Mouse (Mus musculus) gastrocnemius, postnatal 25 days (tissue): ENCODE measurements around the gene Tomm7. TPM values are rescaled to one million over a fixed set of nuclear protein-coding genes. Genes with fewer than 3 reads are reported as not detected.
A peak's percentile ranks its signal among the peaks of the same experiment; 100 is the strongest.
"Not testable (repeated sequence)": the region's sequence is repeated elsewhere in the genome, so short reads cannot be mapped to it uniquely, and the experiment has no call there.

Source experiments
- DNase-seq: peaks from one replicate; pipeline ENCODE4 v3.0.0; 2022
- total RNA-seq, 2 experiments: library from RNA; stranded (reverse); gene quantifications; 1 replicate in 1 of 2; 2 replicates in 1 of 2; pipeline ENCODE4 v1.2.3; 2021

The Tomm7 gene
- total RNA-seq, 2 experiments from 2014 or later, result 54.4 to 58.1 TPM

- not testable (repeated sequence) for DNase-seq
These were observed 9.0 kb upstream of the Tomm7 start for GRCm38 (mm10) chr5:23852916-23853315.

GRCm38 (mm10) chr5:23851160-23851555 lies 7.2 kb upstream of the Tomm7 start:
- DNase-seq, result not testable (repeated sequence)

- peak; percentile 89 for DNase-seq
These were observed 6.6 kb upstream of the Tomm7 start for GRCm38 (mm10) chr5:23850345-23851159.

- no peak for DNase-seq
These were observed 1.2 kb upstream of the Tomm7 start for GRCm38 (mm10) chr5:23845141-23845540.

- no peak for DNase-seq
These were observed 525 bp upstream of the Tomm7 start for GRCm38 (mm10) chr5:23844531-23844841.

- DNase-seq, result no peak
These were observed 5.8 kb downstream of the Tomm7 start for GRCm38 (mm10) chr5:23838158-23838557.

- not testable (repeated sequence) for DNase-seq
These were observed 8.3 kb downstream of the Tomm7 start for GRCm38 (mm10) chr5:23835691-23836090.

GRCm38 (mm10) chr5:23830897-23831752 lies 12.8 kb downstream of the Tomm7 start:
- DNase-seq, result no peak

GRCm38 (mm10) chr5:23826321-23827004 lies 17.5 kb downstream of the Tomm7 start:
- peak; percentile 51 for DNase-seq

- no peak for DNase-seq
These were observed 19.7 kb downstream of the Tomm7 start for GRCm38 (mm10) chr5:23824171-23824733.

- DNase-seq, result no peak
These were observed 21.7 kb downstream of the Tomm7 start for GRCm38 (mm10) chr5:23822306-23822705.

GRCm38 (mm10) chr5:23816681-23817080 lies 27.3 kb downstream of the Tomm7 start:
- DNase-seq, result peak; percentile 16

GRCm38 (mm10) chr5:23814841-23815240 lies 29.1 kb downstream of the Tomm7 start:
- DNase-seq, result no peak

GRCm38 (mm10) chr5:23792726-23793125 lies 51.2 kb downstream of the Tomm7 start:
- DNase-seq, result no peak

- no peak for DNase-seq
These were observed 54.8 kb downstream of the Tomm7 start for GRCm38 (mm10) chr5:23789078-23789612.

Other genes starting within 250 kb of the Tomm7 start
- 10 to 100 TPM; 24.0 TPM for gene Srpk2, start 159.5 kb downstream of the Tomm7 start, total RNA-seq
- 10 to 100 TPM in 1 of 2 experiments, 1 to 10 TPM in 1; 8.4 to 11.2 TPM for gene Pus7, start 60.5 kb downstream of the Tomm7 start, total RNA-seq
- gene Rint1, start 56.5 kb downstream of the Tomm7 start, total RNA-seq, result 10 to 100 TPM in 1 of 2 experiments, 1 to 10 TPM in 1; 9.5 to 10.1 TPM
- gene Fam126a, start 186.5 kb upstream of the Tomm7 start, total RNA-seq, result 1 to 10 TPM; 7.1 to 8.1 TPM